Mouse (Mus musculus) ES-E14 (cell line): ENCODE results near the gene Ptpn7. TPM values are rescaled to one million over a fixed set of nuclear protein-coding genes. Genes with fewer than 3 reads are reported as not detected.
"Not testable (repeated sequence)": the region's sequence is repeated elsewhere in the genome, so short reads cannot be mapped to it uniquely, and the experiment has no call there.

Experiments used
- DNase-seq: peaks from one replicate; pipeline ENCODE4 v3.0.0-alpha.2; 2013; ENCODE audit warnings: low read depth, low spot score
- H3K27ac ChIP-seq: 2 replicates; pipeline ENCODE4 v1.5.1; 2012; ENCODE audit warnings: low read depth, mild to moderate bottlenecking, low read length, moderate library complexity, mixed read lengths; ENCODE audit not compliant: poor library complexity, insufficient read depth, severe bottlenecking
- H3K36me3 ChIP-seq: 2 replicates; pipeline ENCODE4 v1.6.1; 2012; ENCODE audit warnings: mild to moderate bottlenecking, low read length, moderate library complexity, mixed read lengths; ENCODE audit not compliant: control insufficient read depth, poor library complexity, insufficient read depth, severe bottlenecking
- H3K4me1 ChIP-seq, 2 experiments: fragments of 150-350 bp in 1 of 2; sonication (generic) in 1 of 2; 2 replicates each; pipeline ENCODE4 v1.6.1; 2012; ENCODE audit warnings: low read length in 2 of 2, mild to moderate bottlenecking in 1 of 2, mixed read lengths in 1 of 2; ENCODE audit not compliant: control insufficient read depth in 2 of 2, insufficient read depth in 2 of 2, poor library complexity in 1 of 2
- H3K4me3 ChIP-seq, 2 experiments: fragments of 150-350 bp in 1 of 2; sonication (generic) in 1 of 2; 2 replicates each; pipeline ENCODE4 v1.5.1; 2012; ENCODE audit warnings: low read length in 2 of 2, low read depth in 1 of 2, mild to moderate bottlenecking in 1 of 2, mixed read lengths in 1 of 2; ENCODE audit not compliant: insufficient read depth in 1 of 2, poor library complexity in 1 of 2, severe bottlenecking in 1 of 2
- H3K9ac ChIP-seq: 2 replicates; pipeline ENCODE4 v1.6.1; 2012; ENCODE audit warnings: low read depth, mild to moderate bottlenecking, low read length, mixed read lengths; ENCODE audit not compliant: poor library complexity, insufficient read depth, severe bottlenecking
- H3K9me3 ChIP-seq: fragments of 150-350 bp; sonication (generic); 2 replicates; pipeline ENCODE4 v1.6.1; 2012; ENCODE audit warnings: low read depth, mild to moderate bottlenecking, low read length; ENCODE audit not compliant: control insufficient read depth, insufficient read depth
- CHD2 ChIP-seq: IDR thresholded peaks from 2 replicates; pipeline ENCODE4 v1.6.1; 2014; ENCODE audit warnings: mild to moderate bottlenecking, low read depth, low read length, inconsistent platforms
- HCFC1 ChIP-seq: IDR thresholded peaks from 2 replicates; pipeline ENCODE4 v1.6.1; 2012; ENCODE audit warnings: low read length, inconsistent platforms, borderline replicate concordance; ENCODE audit not compliant: insufficient read depth
- MAFK ChIP-seq: IDR thresholded peaks from 2 replicates; pipeline ENCODE4 v1.6.1; 2014; ENCODE audit warnings: mild to moderate bottlenecking, low read depth, low read length, inconsistent platforms; ENCODE audit not compliant: insufficient read depth
- ZC3H11A ChIP-seq: IDR thresholded peaks from 2 replicates; pipeline ENCODE4 v1.6.1; 2012; ENCODE audit warnings: low read depth, mild to moderate bottlenecking, inconsistent platforms, low read length, borderline replicate concordance
- ZNF384 ChIP-seq: IDR thresholded peaks from 2 replicates; pipeline ENCODE4 v1.6.1; 2012; ENCODE audit warnings: low read depth, low read length, inconsistent platforms
- in situ Hi-C, 2 experiments: fragments of 600-800 bp; cut with MboI; formaldehyde crosslinking; loops; one replicate each; pipeline ENCODE4 v1.15.1; 2025; ENCODE audit warnings: low sequenced_read_pairs in 2 of 2, inconsistent platforms in 1 of 2; ENCODE audit not compliant: unreplicated experiment in 2 of 2
- total RNA-seq: library from RNA; depleted of rRNA; stranded (reverse); fragments of 300-350 nt; gene quantifications from 2 replicates; pipeline ENCODE4 v1.2.3, GENCODE M21; 2012; rRNA removed

Gene Ptpn7
- total RNA-seq, 1 experiment, result 1.1 TPM

- no peak overlapping the region for H3K27ac ChIP-seq
- H3K9me3 ChIP-seq, result no peaks in the 10 kb centered on the region
- TF ChIP-seq HCFC1 (no peak), ZNF384 (no peak), ZC3H11A (no peak), MAFK (no peak), CHD2 (no peak)
- in situ Hi-C loops, result no loop called here
- H3K4me3 ChIP-seq, result no peak overlapping the region
- no peak overlapping the region for H3K9ac ChIP-seq
- no peaks in the 10 kb centered on the region for H3K36me3 ChIP-seq
- no peak for DNase-seq
- H3K4me1 ChIP-seq, result peaks cover 5 to 23% of the 10 kb centered on the region in 2 experiments
These were observed 56.7 kb downstream of the Ptpn7 start for GRCm38 (mm10) chr1:135189186-135189585.

GRCm38 (mm10) chr1:135194335-135194734 lies 61.8 kb downstream of the Ptpn7 start:
- H3K9ac ChIP-seq, in situ Hi-C loops, H3K27ac ChIP-seq, DNase-seq, H3K36me3 ChIP-seq, H3K9me3 ChIP-seq, H3K4me3 ChIP-seq: not testable (repeated sequence)
- H3K4me1 ChIP-seq, result peaks cover 20 to 31% of the 10 kb centered on the region in 2 experiments

Other genes starting within 250 kb of the Ptpn7 start
- gene Ppp1r12b, start 176.8 kb upstream of the Ptpn7 start, total RNA-seq, result 5.4 and 7.4 TPM in 2 replicates
- 24.2 and 29.7 TPM in 2 replicates for gene Ube2t, start 170.1 kb upstream of the Ptpn7 start, total RNA-seq
- gene Lgr6, start 27.4 kb upstream of the Ptpn7 start, total RNA-seq, result 1.7 TPM in 2 replicates
- 17.5 and 19.3 TPM in 2 replicates for gene Arl8a, start 14.1 kb downstream of the Ptpn7 start, total RNA-seq
- gene Gpr37l1, start 35.0 kb downstream of the Ptpn7 start, total RNA-seq, result 0.26 TPM in 1 of 2 replicates, not detected in the other
- gene Elf3, start 125.9 kb downstream of the Ptpn7 start, total RNA-seq, result 9.4 and 13.4 TPM in 2 replicates
- gene Rnpep, start 151.4 kb downstream of the Ptpn7 start, total RNA-seq, result 19.1 and 21.8 TPM in 2 replicates
- 139 and 187 TPM in 2 replicates for gene Timm17a, start 181.1 kb downstream of the Ptpn7 start, total RNA-seq
- gene Lmod1, start 192.1 kb downstream of the Ptpn7 start, total RNA-seq, result 1.6 and 2.6 TPM in 2 replicates
- gene Shisa4, start 242.5 kb downstream of the Ptpn7 start, total RNA-seq, result 9.5 and 15.7 TPM in 2 replicates